Mouse (Mus musculus): ENCODE measurements around the gene Zbtb3.

The Zbtb3 gene

DNA sequence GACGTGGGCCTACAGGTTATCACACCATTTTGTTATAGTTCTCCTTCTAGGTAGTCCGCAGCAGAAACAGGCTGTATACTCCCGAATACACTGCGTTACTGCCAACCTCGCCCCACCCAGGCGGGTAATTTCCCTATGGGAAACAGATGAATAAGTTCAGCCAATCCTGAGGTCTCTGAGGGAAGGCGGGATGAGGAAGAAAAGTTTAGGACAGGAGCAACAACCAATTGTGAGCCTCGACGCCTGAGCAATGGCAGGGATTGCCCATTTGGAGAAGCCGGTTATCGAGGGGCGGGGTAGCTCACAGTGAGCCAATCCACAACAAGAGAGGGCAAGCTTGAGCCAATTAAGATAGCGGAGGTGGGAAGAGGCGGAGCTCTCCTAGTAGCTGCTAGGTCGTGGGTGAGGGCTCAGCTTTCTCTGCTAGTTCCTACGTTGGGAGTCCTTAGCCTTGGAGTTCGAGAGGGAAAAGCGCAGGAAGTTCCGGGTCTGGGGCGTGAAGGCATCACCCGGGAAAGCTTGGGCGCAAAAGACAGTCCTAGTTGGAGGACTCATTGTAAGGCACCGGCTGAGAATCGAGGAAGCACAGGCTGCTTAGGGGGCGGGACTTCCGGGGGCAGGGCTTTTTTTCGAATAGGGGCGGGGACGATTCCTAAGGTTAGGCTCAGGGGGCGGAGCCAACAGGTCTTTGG, at the start of gene Zbtb3:
Gene Zbtb3, plus strand, starts transcription at position 426 of the 692 bp plus-strand sequence.
- DNase-seq, result peak; percentile 93 to 94

- no peak for DNase-seq
These were observed 46.7 kb upstream of the Zbtb3 start for GRCm38 (mm10) chr19:8755652-8756051.

DNA sequence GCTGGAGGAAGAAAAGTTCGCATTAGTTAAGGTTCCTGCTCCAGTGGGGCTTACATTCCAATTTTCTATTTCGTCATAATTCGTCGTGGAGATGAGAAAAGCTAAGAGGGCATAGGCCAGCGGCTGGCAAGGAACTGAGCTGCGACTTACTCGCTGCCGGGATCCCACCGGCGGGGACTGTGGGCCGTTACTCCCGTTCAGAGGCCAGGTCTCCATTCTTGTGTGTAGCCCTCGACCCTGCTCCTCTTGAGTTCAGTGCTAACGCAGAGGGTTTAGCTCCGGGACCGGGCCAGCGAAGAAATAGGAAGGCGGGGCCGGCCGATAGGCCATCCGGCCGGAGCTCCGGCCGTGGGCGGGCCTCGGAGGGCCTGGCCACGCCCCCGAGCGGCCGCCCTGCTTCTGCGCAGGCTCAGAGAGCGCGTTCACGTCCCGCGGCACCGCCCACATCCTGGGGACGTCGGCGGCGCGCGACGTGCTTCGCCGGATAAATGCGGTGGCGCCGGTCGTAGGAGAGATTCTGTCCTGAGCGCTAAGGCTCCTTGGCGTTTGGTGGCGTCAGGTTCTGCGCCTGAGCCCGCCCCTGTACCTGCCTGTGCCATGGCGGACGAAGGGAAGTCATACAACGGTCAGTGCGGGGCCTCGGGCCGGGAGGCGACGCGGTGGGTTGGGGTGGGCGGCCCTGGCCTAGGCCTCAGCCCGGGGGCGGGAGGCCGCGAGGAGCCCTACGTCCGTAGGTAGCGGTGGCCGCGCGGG, 45.5 kb upstream of the Zbtb3 start, which contains the start of gene Nxf1:
Gene Nxf1, plus strand, starts transcription at position 439 of the 753 bp plus-strand sequence.
- DNase-seq, result peak; percentile 92 to 98

GRCm38 (mm10) chr19:8757471-8757998, 44.8 kb upstream of the Zbtb3 start:
- no peak for DNase-seq

DNA sequence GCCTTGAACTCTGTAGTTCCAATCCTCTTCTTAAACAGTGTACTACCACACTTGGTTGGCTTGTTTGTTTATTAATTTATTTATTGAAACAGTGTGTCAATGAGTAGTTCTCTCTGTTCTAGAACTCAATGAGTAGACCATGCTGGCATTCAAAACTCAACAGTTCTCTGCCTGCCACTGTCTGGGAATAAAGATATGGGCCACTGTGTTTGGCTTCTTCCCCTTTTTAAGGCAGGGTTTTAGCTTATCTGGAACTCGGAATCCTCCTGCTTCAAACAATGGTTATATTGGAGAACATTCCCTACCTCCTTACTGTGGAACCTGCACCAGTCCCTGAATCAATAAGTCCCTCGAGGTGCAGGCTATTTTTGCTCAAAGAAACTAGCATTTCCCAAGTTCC, 43.5 kb upstream of the Zbtb3 start:
- no peak for DNase-seq

GRCm38 (mm10) chr19:8760757-8761156, 41.6 kb upstream of the Zbtb3 start:
- no peak for DNase-seq

DNA sequence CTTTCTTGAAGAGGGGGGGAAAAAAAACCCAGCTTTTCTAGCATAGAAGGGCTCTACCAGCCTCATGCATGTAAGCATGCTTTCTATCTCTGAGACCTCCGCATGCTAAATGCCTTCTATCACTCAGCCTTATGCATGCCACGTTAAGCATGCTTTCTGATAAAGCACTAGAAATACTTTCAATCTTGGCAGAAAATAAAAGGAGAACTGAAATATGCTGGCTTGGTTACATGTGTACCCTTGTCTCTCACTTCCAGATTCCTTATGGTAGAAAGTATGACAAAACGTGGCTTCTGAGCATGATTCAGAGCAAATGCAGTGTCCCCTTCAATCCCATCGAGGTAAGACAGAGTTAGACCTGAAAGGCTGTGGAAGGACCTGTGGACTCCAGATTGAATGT, 39.1 kb upstream of the Zbtb3 start:
- DNase-seq, result no peak

- no peak for DNase-seq
These were observed 36.8 kb upstream of the Zbtb3 start for GRCm38 (mm10) chr19:8765562-8765961.

GRCm38 (mm10) chr19:8770567-8771270, 31.6 kb upstream of the Zbtb3 start, which contains the start of gene Tmem223:
TSS of gene Tmem223 (plus strand) at chr19:8770996.
- DNase-seq, result peak; percentile 85 to 90

GRCm38 (mm10) chr19:8772996-8773395, 29.4 kb upstream of the Zbtb3 start:
- no peak for DNase-seq

DNA sequence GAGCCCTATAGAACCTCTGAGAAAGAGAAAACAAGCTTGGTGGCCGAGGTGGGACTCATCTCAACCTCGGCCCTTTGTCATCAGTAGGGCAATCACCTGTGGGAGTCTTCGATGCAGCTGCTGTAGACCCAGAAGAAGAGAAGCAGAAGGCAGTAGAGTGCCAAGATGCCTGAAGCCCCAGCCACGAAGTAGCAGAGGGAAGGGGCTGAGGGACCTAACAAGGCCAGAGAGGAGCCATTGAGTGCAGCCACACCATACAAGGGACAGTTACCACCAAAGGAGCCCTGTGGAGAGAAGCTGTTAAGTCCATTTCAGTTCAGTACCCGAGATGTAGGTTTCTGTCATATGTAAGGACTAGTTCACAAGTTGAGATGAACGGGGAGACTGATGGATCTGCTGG, 28.9 kb upstream of the Zbtb3 start:
- no peak for DNase-seq

- peak; percentile 98 to 99 for DNase-seq
These were observed 28.1 kb upstream of the Zbtb3 start, which contains the start of gene Tmem179b for GRCm38 (mm10) chr19:8774086-8774835. TSS of gene Tmem179b (minus strand) at chr19:8774467.

DNA sequence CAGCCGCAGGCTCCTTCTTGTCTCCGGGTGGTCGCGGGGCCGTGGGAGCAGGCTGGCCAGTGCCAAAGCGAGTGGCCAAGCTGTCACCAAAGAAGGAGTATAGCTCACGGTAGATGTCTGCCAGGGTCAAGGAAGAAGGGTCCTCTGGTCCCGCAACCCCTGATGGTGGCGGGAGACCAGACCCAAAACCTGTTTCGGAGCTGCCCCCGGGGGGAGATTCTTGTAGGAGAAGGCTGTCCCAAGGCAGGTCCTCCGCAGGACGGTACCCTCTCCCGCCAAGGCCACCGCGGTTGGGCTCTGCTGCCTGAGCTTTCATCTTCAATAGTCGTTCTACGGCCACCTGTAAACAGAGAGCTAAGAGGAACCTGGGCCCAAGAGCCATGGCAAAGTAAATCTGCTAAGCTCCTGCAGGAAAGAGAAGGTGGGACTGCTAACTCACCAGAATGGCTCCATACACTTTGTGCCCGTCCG, 27.4 kb upstream of the Zbtb3 start:
- no peak for DNase-seq

- DNase-seq, result peak; percentile 89 to 93
These were observed 16.2 kb upstream of the Zbtb3 start, which contains the start of gene Taf6l for GRCm38 (mm10) chr19:8786008-8786781. TSS of gene Taf6l (minus strand) at chr19:8786417.

DNA sequence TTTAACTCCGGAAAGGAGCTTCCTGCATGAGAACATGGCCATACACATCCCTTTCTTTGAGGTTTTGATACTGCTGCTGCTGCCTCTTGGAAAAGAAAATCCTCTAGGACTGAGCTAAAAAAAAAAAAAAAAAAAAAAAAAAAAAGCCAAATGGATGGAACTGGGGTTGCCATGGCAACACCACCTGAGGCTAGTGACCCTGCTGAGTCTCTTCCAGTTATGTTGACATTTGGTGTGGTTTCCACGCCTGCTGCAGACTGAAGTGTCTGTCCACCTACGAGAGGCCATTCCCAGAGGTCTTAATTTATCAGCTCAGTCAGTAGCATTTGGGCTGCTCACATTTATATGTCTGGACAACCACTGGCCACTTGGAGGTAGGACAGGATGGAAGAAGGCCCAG, 13.8 kb upstream of the Zbtb3 start:
- peak; percentile 37 to 69 for DNase-seq

DNA sequence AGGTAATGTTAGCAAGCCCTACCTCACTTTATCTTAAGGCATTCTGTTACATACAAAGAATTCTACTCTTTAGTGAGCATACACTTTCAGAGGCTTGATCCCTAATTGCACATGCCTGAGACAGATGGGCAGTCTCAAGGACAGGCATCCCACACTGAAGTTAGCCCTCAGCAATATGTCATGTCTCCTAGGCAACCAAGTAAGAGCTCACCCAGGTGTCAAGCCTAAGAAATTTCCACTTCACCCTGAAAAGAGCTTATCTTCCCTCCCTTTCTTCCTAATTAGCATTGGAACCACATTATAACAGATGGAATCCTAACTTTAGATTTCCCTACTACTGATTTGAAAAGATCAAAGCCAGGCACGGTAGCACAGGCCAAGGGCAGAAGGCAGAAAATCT, 13.2 kb upstream of the Zbtb3 start:
- no peak for DNase-seq

GRCm38 (mm10) chr19:8790171-8790570, 12.2 kb upstream of the Zbtb3 start:
- no peak for DNase-seq

DNA sequence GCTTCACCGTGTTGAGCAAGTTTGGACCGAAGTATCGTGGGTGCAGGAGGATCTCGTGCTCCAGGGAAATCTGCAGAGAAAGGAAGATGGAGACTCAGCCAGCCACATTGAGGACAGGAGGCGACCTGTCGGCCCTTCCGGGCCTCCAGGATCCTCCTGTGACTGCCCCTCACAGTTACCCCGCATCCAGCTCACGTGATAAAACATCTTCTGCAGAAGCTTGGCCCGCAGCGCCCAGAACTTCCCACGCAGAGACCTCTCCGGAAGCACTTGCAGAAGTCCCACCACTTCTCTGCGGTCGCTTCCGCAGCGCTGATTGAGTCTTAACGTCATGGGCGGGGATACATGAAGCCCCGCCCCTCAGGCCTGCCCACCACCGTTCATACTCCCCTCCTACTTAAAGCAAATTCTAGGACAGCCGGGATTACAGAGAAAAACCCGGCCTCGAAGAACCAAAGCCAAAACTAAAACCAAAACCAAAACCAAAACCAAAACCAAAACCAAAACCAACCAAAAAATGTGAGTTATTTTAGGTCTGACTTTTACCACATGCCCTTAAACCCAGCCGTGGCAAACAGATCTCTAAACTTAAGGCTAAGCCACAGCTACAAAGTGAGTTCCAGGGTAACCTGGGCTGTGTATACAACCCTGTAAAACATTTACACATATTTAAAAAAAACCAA, 4.0 kb upstream of the Zbtb3 start, which contains the start of gene Polr2g:
Gene Polr2g, minus strand, starts transcription at position 314 of the 683 bp plus-strand sequence.
- DNase-seq, result peak; percentile 86 to 93

DNA sequence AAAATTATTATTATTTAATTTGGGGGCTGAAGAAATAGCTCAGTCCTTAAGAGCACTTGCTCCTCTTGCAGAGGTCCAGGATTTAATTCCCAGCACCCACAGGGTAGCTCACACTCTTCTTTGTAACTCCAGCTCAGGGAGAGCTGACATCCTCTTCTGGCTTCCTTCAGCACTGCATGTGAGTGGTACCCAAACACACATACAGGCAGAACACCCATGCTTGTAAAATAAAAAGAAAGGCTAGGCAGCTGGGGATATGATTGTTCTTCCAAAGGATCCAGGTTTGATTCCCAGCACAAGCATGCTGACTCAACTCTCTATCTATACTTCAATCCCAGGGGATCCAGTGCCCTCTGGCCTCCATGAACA, 3.4 kb upstream of the Zbtb3 start:
- DNase-seq, result no peak

DNA sequence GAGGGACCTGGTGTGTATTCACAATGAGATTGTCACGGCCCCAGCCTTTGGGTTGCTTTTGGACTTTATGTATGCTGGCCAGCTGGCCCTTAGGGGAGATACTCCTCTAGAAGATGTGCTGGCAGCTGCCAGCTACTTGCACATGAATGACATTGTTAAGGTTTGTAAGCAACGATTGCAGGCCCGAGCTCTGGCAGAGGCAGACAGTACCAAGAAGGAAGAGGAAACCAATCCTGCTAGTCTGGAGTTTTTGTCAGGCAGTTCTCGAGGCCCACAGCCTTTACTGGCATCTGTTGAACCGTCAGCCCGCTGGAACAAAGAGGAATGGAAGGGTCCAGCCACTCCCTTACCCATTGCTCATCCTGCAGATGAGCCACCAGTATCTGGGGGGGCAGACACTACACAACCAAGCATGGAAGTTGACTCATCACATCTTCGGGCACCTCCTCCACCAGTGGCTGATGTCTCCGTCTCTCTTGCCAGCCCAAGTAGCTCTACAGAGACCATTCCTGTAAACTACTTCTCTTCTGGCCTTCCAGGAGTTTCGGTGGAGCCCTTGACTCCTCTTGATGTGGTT, 937 bp downstream of the Zbtb3 start:
- DNase-seq, result no peak
